Mouse (Mus musculus): ENCODE data around the gene Grik4.

GRCm38 (mm10) chr9:42544521-42544920, 399.8 kb downstream of the Grik4 start:
- TF ChIP-seq CTCF (IDR thresholded peaks at IDR 0.05; ENCODE audit: low read depth) (no peak), EP300 (IDR thresholded peaks at IDR 0.05; ENCODE audit: low read depth) (no peak)

Data from liver, embryonic 14.5 days (tissue).